Mouse (Mus musculus) liver, embryonic 14.5 days (tissue): ENCODE measurements around the gene Ak8. TPM values are rescaled to one million over a fixed set of nuclear protein-coding genes. Genes with fewer than 3 reads are reported as not detected.

Experiments
- ATAC-seq: fragments of 200-750 bp; cut with Nextera tagmentation; 2 replicates; pipeline ENCODE4 v1.8.0; 2017; ENCODE audit warnings: moderate number of reproducible peaks, mild to moderate bottlenecking, moderate library complexity; ENCODE audit not compliant: insufficient read depth
- DNase-seq, 3 experiments: peaks; one replicate each; pipeline ENCODE4 v3.0.0-alpha.2; 2012 to 2013; ENCODE audit warnings: low read depth in 3 of 3, low spot score in 3 of 3
- H3K27ac ChIP-seq: fragments of 300-500 bp; sonication (generic); 2 replicates; pipeline ENCODE4 v1.5.1; 2014; ENCODE audit warnings: moderate library complexity, mild to moderate bottlenecking, control low read depth, inconsistent platforms
- H3K27me3 ChIP-seq: fragments of 300-500 bp; sonication (generic); 2 replicates; pipeline ENCODE4 v1.6.1; 2014; ENCODE audit warnings: mild to moderate bottlenecking, low read length, moderate library complexity; ENCODE audit not compliant: control insufficient read depth, insufficient read depth
- H3K36me3 ChIP-seq: fragments of 300-500 bp; sonication (generic); replicated peaks from 2 replicates; pipeline ENCODE4 v1.6.1; 2014; ENCODE audit warnings: low read depth; ENCODE audit not compliant: control insufficient read depth, insufficient read depth
- H3K4me1 ChIP-seq, 2 experiments: fragments of 200-500 bp in 1 of 2; fragments of 300-500 bp in 1 of 2; sonication (generic) in 1 of 2; replicated peaks; 2 replicates each; pipeline ENCODE4 v1.6.1; 2012 to 2014; ENCODE audit warnings: antibody characterized with exemption in 1 of 2, inconsistent platforms in 1 of 2, low read length in 1 of 2; ENCODE audit not compliant: control insufficient read depth in 2 of 2, insufficient read depth in 2 of 2
- H3K4me2 ChIP-seq: fragments of 300-500 bp; sonication (generic); 2 replicates; pipeline ENCODE4 v1.6.1; 2014; ENCODE audit warnings: low read depth, mild to moderate bottlenecking, control low read depth, moderate library complexity
- H3K4me3 ChIP-seq, 2 experiments: fragments of 200-500 bp in 1 of 2; fragments of 300-500 bp in 1 of 2; sonication (generic) in 1 of 2; 2 replicates each; pipeline ENCODE4 v1.5.1; 2012 to 2014; ENCODE audit warnings: low read depth in 2 of 2, low read length in 2 of 2, mild to moderate bottlenecking in 2 of 2, control low read depth in 1 of 2, inconsistent platforms in 1 of 2, moderate library complexity in 1 of 2; ENCODE audit not compliant: insufficient read depth in 1 of 2
- H3K9ac ChIP-seq: fragments of 300-500 bp; sonication (generic); replicated peaks from 2 replicates; pipeline ENCODE4 v1.6.1; 2014; ENCODE audit warnings: mild to moderate bottlenecking, control low read depth, moderate library complexity
- H3K9me3 ChIP-seq: fragments of 300-500 bp; sonication (generic); 2 replicates; pipeline ENCODE4 v1.6.1; 2016; ENCODE audit warnings: low read length, mixed read lengths; ENCODE audit not compliant: control insufficient read depth
- CTCF ChIP-seq: IDR thresholded peaks from 2 replicates; pipeline ENCODE4 v1.5.1; 2016; ENCODE audit warnings: antibody characterized with exemption, low read depth, control low read depth
- EP300 ChIP-seq: IDR thresholded peaks from 2 replicates; pipeline ENCODE4 v1.6.1; 2016; ENCODE audit warnings: antibody characterized with exemption, low read depth
- WGBS: fragments of 180-500 bp; shearing (Covaris S2); extraction: QIAGEN DNeasy Blood & Tissue Kit; methylation state at CpG from one replicate; pipeline ENCODE4 v1.1.7; 2014; ENCODE audit not compliant: insufficient replicate concordance; 5-methylcytosine and 5-hydroxymethylcytosine counted together
- polyA plus RNA-seq, 2 experiments: library from polyadenylated mRNA; depleted of rRNA in 1 of 2; stranded (reverse) in 1 of 2; unstranded in 1 of 2; fragments of >200 nt; fragmentation: Nextera tagmentation in 1 of 2; extraction: Ambion mirVana in 1 of 2; gene quantifications; 2 replicates each; pipeline versions ENCODE4 v1.2.1 to v1.2.3; 2012 to 2014

Ak8 gene
- polyA plus RNA-seq, 2 experiments, result 0.18 to 0.24 TPM

DNA sequence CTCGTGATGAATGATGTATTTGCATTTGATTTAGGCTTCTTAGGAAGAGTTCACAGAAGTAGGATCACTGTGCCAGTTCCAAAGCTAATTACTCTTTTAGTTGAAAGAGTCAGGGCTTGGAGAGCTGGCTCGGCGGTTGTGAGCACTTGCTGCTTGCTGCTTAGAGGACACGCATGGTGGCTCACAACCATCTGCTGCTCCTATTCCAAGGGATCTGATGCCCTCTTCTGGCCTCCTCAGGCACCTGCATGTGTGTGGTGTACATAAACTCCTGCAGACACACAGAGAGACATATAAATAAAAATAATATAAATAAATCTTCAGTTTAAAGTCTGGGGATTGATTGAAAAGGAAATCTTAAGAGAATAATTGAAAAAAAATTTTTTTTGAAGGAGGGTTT is 81.3 kb downstream of the Ak8 start:
- H3K36me3 ChIP-seq, result no peaks in the 10 kb centered on the region
- 71% methylated on average over 4 of the region's 4 CpGs for WGBS
- TF ChIP-seq CTCF (no peak), EP300 (no peak)
- no peaks in the 10 kb centered on the region for H3K4me1 ChIP-seq
- no peak overlapping the region for H3K4me2 ChIP-seq
- H3K9me3 ChIP-seq, result no peaks in the 10 kb centered on the region
- no peak overlapping the region for H3K4me3 ChIP-seq
- no peaks in the 10 kb centered on the region for H3K27me3 ChIP-seq
- DNase-seq (no peak), ATAC-seq (no peak)
- no peak overlapping the region for H3K9ac ChIP-seq
- H3K27ac ChIP-seq, result no peak overlapping the region

DNA sequence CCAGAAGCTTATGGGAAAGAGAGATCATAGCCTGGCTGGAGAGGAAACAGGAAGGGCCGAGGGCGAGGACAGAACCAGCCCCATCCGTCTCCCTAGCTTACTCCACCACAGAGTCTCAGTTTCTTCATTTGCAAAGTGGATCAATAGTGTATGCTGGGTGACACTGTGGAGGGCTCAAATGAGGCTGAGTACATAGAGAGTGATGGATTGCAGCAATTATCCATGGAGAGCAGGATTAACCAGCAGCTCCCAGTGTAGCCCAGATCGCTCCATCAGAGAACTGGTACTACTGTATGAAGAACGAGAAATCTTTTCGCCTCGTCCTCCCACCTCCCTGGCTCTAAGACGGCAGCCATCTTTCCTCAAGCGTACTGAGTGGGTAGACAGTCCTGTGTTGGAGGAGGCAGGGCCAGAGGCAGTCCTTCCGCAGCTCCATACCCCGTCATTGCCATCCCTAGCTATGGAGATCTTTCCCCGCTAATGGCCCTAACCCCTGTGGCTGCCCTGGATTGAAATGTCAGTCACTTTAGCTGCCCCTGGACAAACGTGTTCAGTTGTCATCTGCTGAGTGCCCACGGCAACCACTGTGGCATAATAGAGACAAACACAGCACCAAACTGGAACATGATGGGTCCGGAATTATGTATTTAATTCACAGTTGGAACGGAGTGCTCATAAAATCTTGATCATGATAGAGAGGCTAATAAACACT is 86.5 kb downstream of the Ak8 start:
- no peak for DNase-seq
- 57% methylated on average over 16 of the region's 16 CpGs for whole genome bisulfite sequencing

GRCm38 (mm10) chr2:28787067-28787619 is 87.2 kb downstream of the Ak8 start:
- Histone ChIP-seq H3K27ac (no peak overlapping the region), H3K36me3 (no peaks in the 10 kb centered on the region), H3K27me3 (no peaks in the 10 kb centered on the region), H3K4me3 (no peak overlapping the region), H3K9me3 (no peaks in the 10 kb centered on the region), H3K9ac (no peak overlapping the region), H3K4me1 (no peaks in the 10 kb centered on the region), H3K4me2 (no peak overlapping the region)
- TF ChIP-seq EP300 (no peak), CTCF (no peak)
- ATAC-seq, result no peak
- 74% methylated on average over 6 of the region's 6 CpGs for whole genome bisulfite sequencing
- no peak for DNase-seq

More for the DNA sequence above, 86.5 kb downstream of the Ak8 start:
- Histone ChIP-seq H3K36me3 (no peaks in the 10 kb centered on the region), H3K9me3 (no peaks in the 10 kb centered on the region), H3K4me2 (no peak overlapping the region), H3K27me3 (no peaks in the 10 kb centered on the region), H3K4me1 (no peaks in the 10 kb centered on the region), H3K4me3 (no peak overlapping the region), H3K27ac (no peak overlapping the region), H3K9ac (no peak overlapping the region)
- no peak for ATAC-seq
- TF ChIP-seq EP300, result no peak
- no peak for TF ChIP-seq CTCF

DNA sequence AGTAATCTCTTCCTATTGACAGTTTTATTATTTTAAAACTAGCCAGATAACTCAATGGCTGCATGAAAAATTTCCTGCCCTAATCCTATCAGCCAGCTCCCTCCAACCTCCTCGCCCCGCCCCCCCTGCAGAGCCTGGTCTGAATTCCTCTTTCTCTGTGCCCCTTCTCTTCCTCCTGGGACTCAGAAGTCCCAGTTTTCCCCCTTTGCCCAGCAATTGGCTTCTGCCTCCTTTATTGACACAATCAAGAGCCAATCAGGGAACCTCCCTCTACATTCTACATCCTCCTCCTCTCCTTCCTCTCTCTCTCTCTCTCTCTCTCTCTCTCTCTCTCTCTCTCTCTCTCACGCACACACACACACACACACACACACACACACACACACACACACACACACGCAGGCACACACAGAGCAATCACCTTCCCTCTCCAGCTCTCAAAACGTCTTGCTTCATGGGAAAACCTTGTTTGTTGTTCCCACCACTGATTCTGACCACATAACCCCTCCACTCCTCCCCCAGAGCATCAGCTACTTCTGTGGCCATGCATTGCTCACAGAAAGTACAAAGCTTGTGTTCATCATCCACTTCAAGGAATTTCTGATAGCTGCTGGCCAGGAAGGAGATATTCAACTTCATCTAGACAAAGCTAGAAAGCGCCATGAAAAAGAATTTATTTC is 93.1 kb downstream of the Ak8 start:
- no peak for ATAC-seq
- TF ChIP-seq EP300 (no peak), CTCF (no peak)
- no peak overlapping the region for H3K4me2 ChIP-seq
- H3K9ac ChIP-seq, result no peak overlapping the region
- no peaks in the 10 kb centered on the region for H3K27me3 ChIP-seq
- 0 out of 4 replicates have a peak, but pooled peaks cover 0 to 2% of the 10 kb centered on the region in 2 experiments for H3K4me1 ChIP-seq
- WGBS, result 14% methylated on average over 5 of the region's 6 CpGs
- no peaks in the 10 kb centered on the region for H3K36me3 ChIP-seq
- H3K4me3 ChIP-seq, result no peak overlapping the region
- no peak overlapping the region for H3K27ac ChIP-seq
- no peaks in the 10 kb centered on the region for H3K9me3 ChIP-seq
- DNase-seq, result peak in 2 of 3 experiments; percentile 3 to 14

- Histone ChIP-seq H3K4me1 (0 out of 4 replicates have a peak, but pooled peaks cover 0 to 2% of the 10 kb centered on the region in 2 experiments), H3K9me3 (no peaks in the 10 kb centered on the region), H3K27ac (no peak overlapping the region), H3K4me2 (no peak overlapping the region), H3K36me3 (no peaks in the 10 kb centered on the region), H3K9ac (no peak overlapping the region), H3K4me3 (no peak overlapping the region), H3K27me3 (no peaks in the 10 kb centered on the region)
- no peak for ATAC-seq
- DNase-seq, result no peak
- TF ChIP-seq CTCF (peak; percentile 37; the same call in 1 of the 2 replicates), EP300 (no peak)
- 59% methylated on average over 5 of the region's 5 CpGs for WGBS
Observed at GRCm38 (mm10) chr2:28794623-28795022, 94.7 kb downstream of the Ak8 start.
